ENCODE assay signal across 8 mouse cellular contexts in the genomic region with DNA sequence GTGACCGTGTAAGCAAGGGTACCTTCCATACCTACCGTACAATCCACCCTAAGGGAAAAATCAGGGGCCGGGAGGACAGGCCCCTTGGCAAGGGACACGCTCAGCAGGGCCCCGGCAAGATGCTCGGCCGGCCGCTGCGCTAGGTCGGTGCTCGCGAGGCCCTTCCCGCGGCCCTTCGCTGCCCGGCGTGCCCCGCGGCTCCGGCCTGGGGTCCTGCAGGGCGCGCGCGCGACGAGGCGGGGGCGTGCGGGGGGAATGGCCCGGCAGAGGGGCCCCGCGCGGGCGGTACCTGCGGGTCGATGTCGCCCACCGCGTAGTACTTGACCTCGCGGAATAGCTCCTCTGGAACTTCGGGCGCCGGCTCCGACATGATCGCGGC. TPM values are rescaled to one million over a fixed set of nuclear protein-coding genes. Genes with fewer than 3 reads are reported as not detected.
DNase-seq lines count a peak whose midpoint lies in the region; ATAC-seq lines count a peak whose summit lies in the region.

No protein-coding gene starts in this region.

- WGBS in heart, embryonic 12.5 days = under 1% methylated on average over 46 of the region's 47 CpGs
- WGBS in kidney, embryonic 15.5 days = under 1% methylated on average over 47 of the region's 47 CpGs
- under 1% methylated on average over 47 of the region's 47 CpGs for WGBS in liver, embryonic 15.5 days (ENCODE audit: insufficient replicate concordance)
- WGBS in neural tube, embryonic 13.5 days = 0% methylated on average over 36 of the region's 47 CpGs

- H3K9me3 ChIP-seq in erythroblast, embryonic 14.5 days (ENCODE audit: control insufficient read depth, low read length) = peaks cover 3% of the 10 kb centered on the region
- no peaks in the 10 kb centered on the region for H3K9me3 ChIP-seq in heart, embryonic 12.5 days (replicated peaks)
- no peaks in the 10 kb centered on the region for H3K9me3 ChIP-seq in kidney, embryonic 15.5 days (replicated peaks)
- H3K9me3 ChIP-seq in liver, embryonic 15.5 days (replicated peaks) = no peaks in the 10 kb centered on the region
- H3K9me3 ChIP-seq in neural tube, embryonic 13.5 days = no peaks in the 10 kb centered on the region

- DNase-seq in B cell, adult 2 months = peak; percentile 50 to 57
- DNase-seq in adrenal gland, adult (ENCODE audit: inconsistent age in 2 of 2, low spot score in 1 of 2) = peak; percentile 89 to 96
- DNase-seq in urinary bladder, postnatal 14 days (ENCODE audit: low spot score) = peak; percentile 83

- H3K4me3 ChIP-seq in erythroblast, embryonic 14.5 days (replicated peaks) = peak overlapping the region; percentile 99
- peak overlapping the region; percentile 81 for H3K4me3 ChIP-seq in heart, embryonic 12.5 days
- H3K4me3 ChIP-seq in kidney, embryonic 15.5 days (replicated peaks) = peak overlapping the region; percentile 88
- peak overlapping the region; percentile 98 for H3K4me3 ChIP-seq in liver, embryonic 15.5 days (replicated peaks)
- H3K4me3 ChIP-seq in neural tube, embryonic 13.5 days = peak overlapping the region; percentile 59

- H3K9ac ChIP-seq in heart, embryonic 12.5 days = peak overlapping the region; percentile 83
- peak overlapping the region; percentile 82 for H3K9ac ChIP-seq in kidney, embryonic 15.5 days
- H3K9ac ChIP-seq in liver, embryonic 15.5 days = peak overlapping the region; percentile 96
- peak overlapping the region; percentile 74 for H3K9ac ChIP-seq in neural tube, embryonic 13.5 days

- peaks cover 3% of the 10 kb centered on the region for H3K27me3 ChIP-seq in erythroblast, embryonic 14.5 days (ENCODE audit: control insufficient read depth)
- H3K27me3 ChIP-seq in heart, embryonic 12.5 days (replicated peaks) = no peaks in the 10 kb centered on the region
- no peaks in the 10 kb centered on the region for H3K27me3 ChIP-seq in kidney, embryonic 15.5 days
- H3K27me3 ChIP-seq in liver, embryonic 15.5 days = no peaks in the 10 kb centered on the region
- H3K27me3 ChIP-seq in neural tube, embryonic 13.5 days = no peaks in the 10 kb centered on the region

- peaks cover 43% of the 10 kb centered on the region for H3K4me1 ChIP-seq in erythroblast, embryonic 14.5 days (ENCODE audit: control insufficient read depth)
- peaks cover 25% of the 10 kb centered on the region for H3K4me1 ChIP-seq in heart, embryonic 12.5 days (replicated peaks)
- H3K4me1 ChIP-seq in kidney, embryonic 15.5 days = peaks cover 23% of the 10 kb centered on the region
- peaks cover 33% of the 10 kb centered on the region for H3K4me1 ChIP-seq in liver, embryonic 15.5 days (replicated peaks)
- peaks cover 28% of the 10 kb centered on the region for H3K4me1 ChIP-seq in neural tube, embryonic 13.5 days (replicated peaks)

- peak overlapping the region; percentile 93 for H3K27ac ChIP-seq in heart, embryonic 12.5 days (ENCODE audit: poor library complexity, severe bottlenecking)
- H3K27ac ChIP-seq in kidney, embryonic 15.5 days = peak overlapping the region; percentile 95
- peak overlapping the region; percentile 89 for H3K27ac ChIP-seq in liver, embryonic 15.5 days (replicated peaks)
- peak overlapping the region; percentile 96 for H3K27ac ChIP-seq in neural tube, embryonic 13.5 days (replicated peaks)

- H3K36me3 ChIP-seq in erythroblast, embryonic 14.5 days (ENCODE audit: control insufficient read depth) = peaks cover 42% of the 10 kb centered on the region
- peaks cover 31% of the 10 kb centered on the region for H3K36me3 ChIP-seq in heart, embryonic 12.5 days
- peaks cover 36% of the 10 kb centered on the region for H3K36me3 ChIP-seq in kidney, embryonic 15.5 days
- H3K36me3 ChIP-seq in liver, embryonic 15.5 days (replicated peaks) = peaks cover 39% of the 10 kb centered on the region
- peaks cover 28% of the 10 kb centered on the region for H3K36me3 ChIP-seq in neural tube, embryonic 13.5 days

- ATAC-seq in heart, embryonic 12.5 days (ENCODE audit: insufficient number of reproducible peaks, low FRiP score) = peak; percentile 87
- ATAC-seq in kidney, embryonic 15.5 days (replicated peaks; ENCODE audit: low FRiP score) = peak; percentile 87
- ATAC-seq in liver, embryonic 15.5 days (ENCODE audit: insufficient read depth) = peak; percentile 57
- ATAC-seq in neural tube, embryonic 13.5 days (ENCODE audit: low read depth) = peak; percentile 88

- H3K4me2 ChIP-seq in heart, embryonic 12.5 days = peak overlapping the region; percentile 76
- peak overlapping the region; percentile 66 for H3K4me2 ChIP-seq in kidney, embryonic 15.5 days
- H3K4me2 ChIP-seq in liver, embryonic 15.5 days = peak overlapping the region; percentile 80
- peak overlapping the region; percentile 82 for H3K4me2 ChIP-seq in neural tube, embryonic 13.5 days

RNA-seq across cellular contexts. Expression of a gene that starts 0.6 kb away (rescaled TPM):
- 3.4 and 3.5 TPM in 2 replicates for polyA plus RNA-seq in erythroblast, embryonic 14.5 days (2012)
- 26.2 and 34.1 TPM in 2 replicates for polyA plus RNA-seq in heart, embryonic 12.5 days (2016; fragmentation: Nextera tagmentation; extraction: Ambion mirVana)
- 36.8 and 40.2 TPM in 2 replicates for polyA plus RNA-seq in kidney, embryonic 15.5 days (2015; fragmentation: Nextera tagmentation; extraction: Ambion mirVana)
- polyA plus RNA-seq in liver, embryonic 15.5 days (2015; fragmentation: Nextera tagmentation; extraction: Ambion mirVana) = 18.5 and 19.8 TPM in 2 replicates
- 22.9 and 30.9 TPM in 2 replicates for polyA plus RNA-seq in neural tube, embryonic 13.5 days (2015; fragmentation: Nextera tagmentation; extraction: Ambion mirVana)

RNA-seq across cellular contexts. Expression of a gene that starts 51.0 kb away (rescaled TPM):
- polyA plus RNA-seq in erythroblast, embryonic 14.5 days (2012) = not detected in 2 replicates
- polyA plus RNA-seq in heart, embryonic 12.5 days (2016; fragmentation: Nextera tagmentation; extraction: Ambion mirVana) = not detected in 2 replicates
- polyA plus RNA-seq in kidney, embryonic 15.5 days (2015; fragmentation: Nextera tagmentation; extraction: Ambion mirVana) = not detected in 2 replicates
- not detected in 2 replicates for polyA plus RNA-seq in liver, embryonic 15.5 days (2015; fragmentation: Nextera tagmentation; extraction: Ambion mirVana)
- polyA plus RNA-seq in neural tube, embryonic 13.5 days (2015; fragmentation: Nextera tagmentation; extraction: Ambion mirVana) = 0.43 and 0.59 TPM in 2 replicates

Comparison
In these comparisons a context has a peak if more than half of its experiments do, and no peak if none do; other contexts are left out.
1. Peak in every context shown above with its lines: DNase-seq, ATAC-seq, H3K4me3 ChIP-seq and H3K27ac ChIP-seq.